Mouse (Mus musculus) lung, adult 2 months (tissue): Measurements from ENCODE around the gene Psmd3.
A peak's percentile ranks its signal among the peaks of the same experiment; 100 is the strongest.

Experiments
- CTCF ChIP-seq: fragments of 200-500 bp; IDR thresholded peaks from 2 replicates; pipeline ENCODE4 v1.5.1; 2011; ENCODE audit warnings: mild to moderate bottlenecking, low read length, control low read depth; ENCODE audit not compliant: insufficient read depth
- POLR2A ChIP-seq: fragments of 200-500 bp; IDR thresholded peaks from 2 replicates; pipeline ENCODE4 v1.6.1; 2011; ENCODE audit warnings: low read depth, mild to moderate bottlenecking, control low read depth, low read length, borderline replicate concordance; ENCODE audit errors: extremely low read depth

DNA sequence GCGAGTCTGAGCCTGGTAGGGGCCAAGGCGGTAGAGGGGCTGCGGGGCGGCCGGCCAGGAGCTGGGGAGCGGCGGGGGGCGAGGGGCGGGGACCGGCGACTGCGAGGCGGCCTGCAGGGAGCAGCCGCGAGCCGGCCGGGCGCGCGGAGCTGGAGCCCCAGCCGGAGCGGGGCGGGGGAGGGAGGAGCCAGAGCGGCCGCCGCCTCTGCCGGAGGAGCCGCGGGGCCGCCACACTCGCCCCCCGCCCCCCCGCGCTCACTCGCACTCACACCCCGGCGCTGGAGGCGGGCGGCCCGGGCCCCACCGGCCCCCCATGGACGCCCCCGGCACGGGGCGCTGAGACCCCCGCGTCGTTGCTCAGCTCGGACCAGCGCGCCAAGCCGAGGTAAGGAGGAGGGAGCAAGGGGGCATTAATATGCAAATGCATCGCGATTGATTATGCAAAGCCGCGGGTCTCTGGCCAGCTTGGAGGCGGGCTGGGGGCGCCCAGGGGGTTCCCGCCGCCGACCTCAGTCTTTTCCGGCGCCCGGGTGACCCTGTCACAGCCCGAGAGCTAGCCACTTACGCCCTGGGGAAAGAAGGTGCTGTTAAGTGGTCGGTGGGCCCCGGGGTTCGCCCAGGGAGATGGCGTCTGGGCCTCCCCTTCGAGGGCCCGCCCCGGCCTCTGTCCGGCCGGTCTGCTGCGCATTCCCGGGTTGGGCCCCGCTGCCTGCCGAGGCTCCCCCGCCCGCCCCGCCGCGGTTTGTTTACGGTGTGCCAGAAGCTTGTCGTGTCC lies 59.5 kb downstream of the Psmd3 start:
- TF ChIP-seq CTCF (no peak), POLR2A (0 out of 2 replicates have a peak, but pooled peaks have one; percentile 12)
